Mouse (Mus musculus) forebrain, embryonic 12.5 days (tissue): ENCODE measurements around the gene Abcd4. TPM values are rescaled to one million over a fixed set of nuclear protein-coding genes. Genes with fewer than 3 reads are reported as not detected.

Source experiments
- ATAC-seq: fragments of 200-750 bp; cut with Nextera tagmentation; 2 replicates; pipeline ENCODE4 v1.8.0; 2017; ENCODE audit warnings: moderate TSS enrichment; ENCODE audit not compliant: low FRiP score
- H3K27ac ChIP-seq: fragments of 300-500 bp; sonication (generic); 2 replicates; pipeline ENCODE4 v1.5.1; 2016; ENCODE audit warnings: mild to moderate bottlenecking
- H3K27me3 ChIP-seq: fragments of 300-500 bp; sonication (generic); 2 replicates; pipeline ENCODE4 v1.6.1; 2016; ENCODE audit warnings: mild to moderate bottlenecking
- H3K36me3 ChIP-seq: fragments of 300-500 bp; sonication (generic); replicated peaks from 2 replicates; pipeline ENCODE4 v1.6.1; 2016; ENCODE audit warnings: mild to moderate bottlenecking
- H3K4me1 ChIP-seq: fragments of 300-500 bp; sonication (generic); 2 replicates; pipeline ENCODE4 v1.6.1; 2016
- H3K4me2 ChIP-seq: fragments of 300-500 bp; sonication (generic); 2 replicates; pipeline ENCODE4 v1.6.1; 2016; ENCODE audit warnings: mild to moderate bottlenecking, moderate library complexity
- H3K4me3 ChIP-seq: fragments of 300-500 bp; sonication (generic); replicated peaks from 2 replicates; pipeline ENCODE4 v1.5.1; 2016; ENCODE audit warnings: mild to moderate bottlenecking
- H3K9ac ChIP-seq: fragments of 300-500 bp; sonication (generic); 2 replicates; pipeline ENCODE4 v1.6.1; 2016; ENCODE audit warnings: mild to moderate bottlenecking
- H3K9me3 ChIP-seq: fragments of 300-500 bp; sonication (generic); 2 replicates; pipeline ENCODE4 v1.6.1; 2016
- WGBS: fragments of 180-500 bp; shearing (Covaris S2); methylation state at CpG from one replicate; pipeline ENCODE4 v1.1.7; 2016; 5-methylcytosine and 5-hydroxymethylcytosine counted together
- polyA plus RNA-seq: library from polyadenylated mRNA; unstranded; fragments of >200 nt; fragmentation: Nextera tagmentation; extraction: Ambion mirVana; gene quantifications from 2 replicates; pipeline ENCODE4 v1.2.1, GENCODE M21; 2016

Gene Abcd4
- polyA plus RNA-seq = 14.3 and 14.4 TPM in 2 replicates

- H3K9ac ChIP-seq = peak within 1 kb of the TSS; percentile 65
- peaks cover 9% of the 10 kb centered on the region for H3K4me1 ChIP-seq
- WGBS = 1% methylated on average over 34 of the region's 34 CpGs
- ATAC-seq = peak; percentile 96
- H3K27me3 ChIP-seq = no peaks in the 10 kb centered on the region; the same call in 1 of the 2 replicates
- H3K4me3 ChIP-seq = peak within 1 kb of the TSS; percentile 62
- H3K27ac ChIP-seq = 0 out of 2 replicates have a peak within 1 kb of the TSS, but pooled peaks have one; percentile 6
- H3K36me3 ChIP-seq = no peaks in the 10 kb centered on the region
- peak within 1 kb of the TSS; percentile 62 for H3K4me2 ChIP-seq
- H3K9me3 ChIP-seq = no peaks in the 10 kb centered on the region
These were observed at the start of gene Abcd4 for GRCm38 (mm10) chr12:84616977-84617630. Gene Abcd4, minus strand, starts transcription at chr12:84617413.

- Histone ChIP-seq H3K9me3 (no peaks in the 10 kb centered on the region), H3K4me2 (no peak overlapping the region), H3K9ac (no peak overlapping the region), H3K4me3 (no peak overlapping the region), H3K27ac (no peak overlapping the region), H3K36me3 (no peaks in the 10 kb centered on the region), H3K4me1 (no peaks in the 10 kb centered on the region), H3K27me3 (peaks cover 23% of the 10 kb centered on the region)
- ATAC-seq = no peak
- 17% methylated on average over 3 of the region's 3 CpGs for WGBS
These were observed 36.7 kb upstream of the Abcd4 start for GRCm38 (mm10) chr12:84653912-84654311.

- no peak overlapping the region for H3K27ac ChIP-seq
- H3K27me3 ChIP-seq = peaks cover 23% of the 10 kb centered on the region
- H3K4me2 ChIP-seq = no peak overlapping the region
- ATAC-seq = no peak
- WGBS = 90% methylated on average over 13 of the region's 13 CpGs
- H3K9ac ChIP-seq = no peak overlapping the region
- no peak overlapping the region for H3K4me3 ChIP-seq
- H3K4me1 ChIP-seq = no peaks in the 10 kb centered on the region
- H3K9me3 ChIP-seq = no peaks in the 10 kb centered on the region
- H3K36me3 ChIP-seq = no peaks in the 10 kb centered on the region
These were observed 33.0 kb upstream of the Abcd4 start for GRCm38 (mm10) chr12:84650234-84650633.

GRCm38 (mm10) chr12:84640654-84641053 lies 23.4 kb upstream of the Abcd4 start, which contains the start of gene Vrtn:
Gene Vrtn, plus strand, starts transcription at chr12:84641019.
- Histone ChIP-seq H3K36me3 (no peaks in the 10 kb centered on the region), H3K27ac (no peak within 1 kb of the TSS), H3K9me3 (no peaks in the 10 kb centered on the region), H3K4me3 (no peak within 1 kb of the TSS), H3K27me3 (peaks cover 54% of the 10 kb centered on the region), H3K9ac (no peak within 1 kb of the TSS), H3K4me1 (no peaks in the 10 kb centered on the region), H3K4me2 (no peak within 1 kb of the TSS)
- ATAC-seq = no peak
- 4% methylated on average over 9 of the region's 9 CpGs for WGBS

GRCm38 (mm10) chr12:84640253-84640652 lies 23.0 kb upstream of the Abcd4 start:
- WGBS = 10% methylated on average over 5 of the region's 6 CpGs

GRCm38 (mm10) chr12:84631867-84632266 lies 14.7 kb upstream of the Abcd4 start:
- no peaks in the 10 kb centered on the region for H3K27me3 ChIP-seq
- ATAC-seq = no peak
- no peak overlapping the region for H3K9ac ChIP-seq
- no peak overlapping the region for H3K27ac ChIP-seq
- WGBS = 81% methylated on average over 3 of the region's 3 CpGs
- H3K4me2 ChIP-seq = no peak overlapping the region
- no peaks in the 10 kb centered on the region for H3K36me3 ChIP-seq
- no peaks in the 10 kb centered on the region for H3K9me3 ChIP-seq
- H3K4me3 ChIP-seq = no peak overlapping the region
- H3K4me1 ChIP-seq = no peaks in the 10 kb centered on the region

More at GRCm38 (mm10) chr12:84640253-84640652, 23.0 kb upstream of the Abcd4 start:
- no peak for ATAC-seq
- Histone ChIP-seq H3K9me3 (no peaks in the 10 kb centered on the region), H3K36me3 (no peaks in the 10 kb centered on the region), H3K4me3 (no peak overlapping the region), H3K27me3 (peaks cover 54% of the 10 kb centered on the region), H3K27ac (no peak overlapping the region), H3K4me2 (no peak overlapping the region), H3K9ac (no peak overlapping the region), H3K4me1 (no peaks in the 10 kb centered on the region)

- H3K4me1 ChIP-seq = peaks cover 9% of the 10 kb centered on the region
- no peaks in the 10 kb centered on the region for H3K9me3 ChIP-seq
- peak overlapping the region; percentile 35 for H3K4me2 ChIP-seq
- WGBS = 2% methylated on average over 9 of the region's 9 CpGs
- H3K36me3 ChIP-seq = no peaks in the 10 kb centered on the region
- H3K4me3 ChIP-seq = no peak overlapping the region
- peak overlapping the region; percentile 10 for H3K27ac ChIP-seq
- peak; percentile 68; the same call in 1 of the 2 replicates for ATAC-seq
- 0 out of 2 replicates have a peak overlapping the region, but pooled peaks have one; percentile 29 for H3K9ac ChIP-seq
- 0 out of 2 replicates have a peak, but pooled peaks cover 6% of the 10 kb centered on the region for H3K27me3 ChIP-seq
These were observed 7.9 kb upstream of the Abcd4 start for GRCm38 (mm10) chr12:84625116-84625515.

GRCm38 (mm10) chr12:84624601-84625000 lies 7.4 kb upstream of the Abcd4 start:
- Histone ChIP-seq H3K4me2 (peak overlapping the region; percentile 35; the same call in 1 of the 2 replicates), H3K27me3 (0 out of 2 replicates have a peak, but pooled peaks cover 6% of the 10 kb centered on the region), H3K36me3 (no peaks in the 10 kb centered on the region), H3K9ac (no peak overlapping the region), H3K27ac (peak overlapping the region; percentile 10), H3K4me3 (no peak overlapping the region), H3K4me1 (peaks cover 9% of the 10 kb centered on the region), H3K9me3 (no peaks in the 10 kb centered on the region)
- WGBS = 14% methylated on average over 8 of the region's 8 CpGs
- ATAC-seq = no peak

- Histone ChIP-seq H3K27ac (no peak overlapping the region), H3K36me3 (no peaks in the 10 kb centered on the region), H3K4me3 (no peak overlapping the region), H3K4me2 (no peak overlapping the region), H3K4me1 (peaks cover 16% of the 10 kb centered on the region), H3K9me3 (no peaks in the 10 kb centered on the region), H3K27me3 (no peaks in the 10 kb centered on the region), H3K9ac (no peak overlapping the region)
- no peak for ATAC-seq
These were observed 3.8 kb upstream of the Abcd4 start for GRCm38 (mm10) chr12:84620975-84621374.

GRCm38 (mm10) chr12:84617663-84618062 lies 450 bp upstream of the Abcd4 start:
- H3K4me2 ChIP-seq = peak overlapping the region; percentile 62
- no peaks in the 10 kb centered on the region for H3K36me3 ChIP-seq
- H3K27me3 ChIP-seq = no peaks in the 10 kb centered on the region
- no peak overlapping the region for H3K27ac ChIP-seq
- H3K4me1 ChIP-seq = peaks cover 9% of the 10 kb centered on the region
- no peaks in the 10 kb centered on the region for H3K9me3 ChIP-seq
- H3K4me3 ChIP-seq = peak overlapping the region; percentile 62
- 4% methylated on average over 10 of the region's 10 CpGs for WGBS
- ATAC-seq = peak; percentile 52
- peak overlapping the region; percentile 50 for H3K9ac ChIP-seq

GRCm38 (mm10) chr12:84614524-84614923 lies 2.7 kb downstream of the Abcd4 start:
- no peak overlapping the region for H3K4me3 ChIP-seq
- no peaks in the 10 kb centered on the region; the same call in 1 of the 2 replicates for H3K27me3 ChIP-seq
- no peaks in the 10 kb centered on the region for H3K9me3 ChIP-seq
- no peak overlapping the region for H3K4me2 ChIP-seq
- no peak overlapping the region for H3K9ac ChIP-seq
- no peaks in the 10 kb centered on the region for H3K36me3 ChIP-seq
- 77% methylated on average over 7 of the region's 7 CpGs for WGBS
- no peak overlapping the region for H3K27ac ChIP-seq
- H3K4me1 ChIP-seq = peaks cover 9% of the 10 kb centered on the region; the same call in 1 of the 2 replicates
- ATAC-seq = no peak

GRCm38 (mm10) chr12:84614001-84614400 lies 3.2 kb downstream of the Abcd4 start:
- no peaks in the 10 kb centered on the region for H3K9me3 ChIP-seq
- H3K9ac ChIP-seq = no peak overlapping the region
- no peak overlapping the region for H3K4me3 ChIP-seq
- 86% methylated on average over 11 of the region's 11 CpGs for WGBS
- H3K27ac ChIP-seq = no peak overlapping the region
- peaks cover 9% of the 10 kb centered on the region; the same call in 1 of the 2 replicates for H3K4me1 ChIP-seq
- H3K36me3 ChIP-seq = no peaks in the 10 kb centered on the region
- no peak for ATAC-seq
- no peak overlapping the region for H3K4me2 ChIP-seq
- no peaks in the 10 kb centered on the region; the same call in 1 of the 2 replicates for H3K27me3 ChIP-seq

GRCm38 (mm10) chr12:84612518-84612917 lies 4.7 kb downstream of the Abcd4 start:
- Histone ChIP-seq H3K9ac (no peak overlapping the region), H3K36me3 (peaks cover 4% of the 10 kb centered on the region; the same call in 1 of the 2 replicates), H3K9me3 (no peaks in the 10 kb centered on the region), H3K27me3 (no peaks in the 10 kb centered on the region; the same call in 1 of the 2 replicates), H3K27ac (no peak overlapping the region), H3K4me3 (no peak overlapping the region), H3K4me1 (0 out of 2 replicates have a peak, but pooled peaks cover 5% of the 10 kb centered on the region), H3K4me2 (no peak overlapping the region)
- WGBS = 77% methylated on average over 8 of the region's 8 CpGs
- no peak for ATAC-seq
